Mouse (Mus musculus) frontal cortex, postnatal 14 days (tissue): ENCODE results near the gene Gm33543.

ENCODE experiments used
- DNase-seq, 2 experiments: peaks; one replicate each; pipeline ENCODE4 v3.0.0; 2022; ENCODE audit warnings: low spot score in 2 of 2

Gene Gm33543

DNA sequence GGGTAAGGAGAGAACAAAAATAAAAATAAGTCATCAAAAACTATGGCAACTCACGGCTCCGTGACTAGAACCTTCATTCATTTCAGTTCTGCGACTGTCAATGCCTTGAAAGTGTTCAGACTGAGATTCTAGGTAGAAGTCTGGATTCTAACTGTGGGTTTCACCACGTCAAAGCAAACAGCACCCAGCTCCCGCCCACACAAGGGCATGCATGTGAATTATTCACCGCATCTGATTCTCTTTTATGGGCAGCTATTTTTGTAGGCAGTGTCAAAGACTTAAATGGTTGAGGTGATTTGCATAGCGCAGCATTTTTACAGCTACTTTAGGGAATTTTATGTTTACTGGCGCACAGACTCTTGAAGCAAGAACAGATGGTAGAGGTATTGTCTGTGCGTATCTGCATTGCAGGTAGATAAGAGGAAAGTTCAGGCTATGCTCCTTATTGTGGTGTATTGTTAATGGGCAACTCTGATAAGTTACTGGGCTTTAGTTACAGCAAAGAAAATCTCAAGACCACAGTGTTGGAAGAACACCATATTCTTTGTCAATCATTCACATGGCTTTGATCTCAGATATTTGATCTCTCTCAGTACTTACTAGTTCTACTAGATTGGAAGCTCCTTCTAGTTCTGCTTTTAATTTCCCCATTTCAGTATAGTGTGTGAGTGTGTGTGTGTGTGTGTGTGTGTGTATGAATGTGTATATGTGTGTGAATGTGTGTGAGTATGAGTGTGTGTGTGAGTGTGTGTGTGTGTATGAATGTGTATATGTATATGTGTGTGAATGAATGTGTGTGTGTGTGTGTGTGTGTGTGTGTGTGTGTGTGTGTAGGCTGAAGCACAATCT, at the start of gene Gm33543:
Gene Gm33543, minus strand, starts transcription at position 142 of the 849 bp plus-strand sequence.
- no peak for DNase-seq

DNA sequence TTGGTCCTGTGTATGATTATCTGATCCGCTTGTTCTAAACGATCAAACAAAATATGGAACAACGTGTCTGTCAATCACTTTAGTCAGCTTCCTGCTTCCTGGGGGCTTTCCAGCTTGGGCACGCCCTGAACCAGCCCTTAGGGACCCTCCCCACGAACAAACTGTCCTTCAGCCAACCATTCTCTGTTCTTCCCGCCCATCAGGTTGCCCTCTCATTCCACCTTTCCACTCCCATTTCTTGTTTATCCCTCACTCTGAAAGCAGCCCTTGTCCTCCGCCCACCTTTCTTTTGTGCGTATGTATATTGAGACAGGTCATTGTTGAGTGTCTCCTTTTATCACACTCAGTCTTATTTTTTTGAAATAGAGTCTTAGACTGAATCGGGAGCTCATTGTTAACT, 49.4 kb upstream of the Gm33543 start:
- DNase-seq = no peak

GRCm38 (mm10) chr10:95891214-95891960, 48.7 kb upstream of the Gm33543 start:
- no peak for DNase-seq

DNA sequence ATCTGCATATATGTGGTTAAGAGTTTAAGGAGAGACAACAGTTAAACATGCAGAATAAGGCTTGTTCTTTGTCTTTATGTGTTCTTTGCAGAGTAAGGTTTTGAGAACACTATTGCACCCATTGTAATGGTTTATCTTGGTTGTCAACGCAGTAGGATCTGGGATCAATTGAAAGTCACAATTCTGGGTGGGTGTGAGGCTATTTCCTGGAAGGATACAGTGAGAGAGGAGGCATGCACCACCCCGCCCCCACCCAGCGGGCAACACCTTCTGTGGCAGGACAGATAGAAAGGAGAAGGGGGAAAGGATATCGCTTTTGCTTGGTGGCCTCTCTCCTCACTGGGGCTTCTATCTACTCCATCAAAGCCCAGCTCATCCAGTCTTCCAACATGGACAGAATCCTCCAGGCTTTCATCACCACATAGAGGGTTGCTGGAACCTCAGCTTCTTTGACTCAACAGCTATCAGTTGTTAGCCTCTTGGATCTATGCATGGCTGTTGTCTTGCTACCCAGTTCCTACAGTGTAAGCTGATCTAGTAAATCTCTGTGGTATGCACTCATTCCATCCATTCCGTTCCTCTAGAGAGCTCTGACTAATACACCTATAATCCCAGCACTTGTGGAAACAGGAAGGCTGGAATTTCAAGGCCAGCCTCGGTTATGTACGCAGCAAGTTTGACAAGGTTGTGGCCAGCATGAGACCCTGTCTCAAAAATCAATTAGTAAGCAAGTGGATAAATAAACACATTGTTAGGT, 41.2 kb upstream of the Gm33543 start:
- DNase-seq = no peak

DNA sequence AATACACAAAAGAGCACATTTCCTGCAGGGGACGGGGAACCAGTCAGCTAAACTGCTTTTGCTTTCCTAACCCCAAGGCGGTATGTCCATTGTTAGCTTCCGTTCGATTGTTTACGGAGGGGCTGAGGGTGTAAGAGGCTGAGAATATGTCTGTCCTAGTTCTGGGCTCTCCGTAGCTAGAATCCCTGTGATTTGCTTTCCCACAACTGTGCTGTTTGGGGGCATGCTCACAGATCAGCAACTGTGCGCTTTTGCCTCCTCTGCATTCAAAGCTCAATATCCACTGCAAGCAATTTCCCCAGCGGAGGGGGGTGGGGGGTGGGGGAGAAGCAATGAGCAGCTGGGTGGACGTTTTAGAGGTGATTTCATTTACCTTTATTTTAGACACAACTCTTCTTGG, 39.3 kb upstream of the Gm33543 start:
- DNase-seq = no peak

DNA sequence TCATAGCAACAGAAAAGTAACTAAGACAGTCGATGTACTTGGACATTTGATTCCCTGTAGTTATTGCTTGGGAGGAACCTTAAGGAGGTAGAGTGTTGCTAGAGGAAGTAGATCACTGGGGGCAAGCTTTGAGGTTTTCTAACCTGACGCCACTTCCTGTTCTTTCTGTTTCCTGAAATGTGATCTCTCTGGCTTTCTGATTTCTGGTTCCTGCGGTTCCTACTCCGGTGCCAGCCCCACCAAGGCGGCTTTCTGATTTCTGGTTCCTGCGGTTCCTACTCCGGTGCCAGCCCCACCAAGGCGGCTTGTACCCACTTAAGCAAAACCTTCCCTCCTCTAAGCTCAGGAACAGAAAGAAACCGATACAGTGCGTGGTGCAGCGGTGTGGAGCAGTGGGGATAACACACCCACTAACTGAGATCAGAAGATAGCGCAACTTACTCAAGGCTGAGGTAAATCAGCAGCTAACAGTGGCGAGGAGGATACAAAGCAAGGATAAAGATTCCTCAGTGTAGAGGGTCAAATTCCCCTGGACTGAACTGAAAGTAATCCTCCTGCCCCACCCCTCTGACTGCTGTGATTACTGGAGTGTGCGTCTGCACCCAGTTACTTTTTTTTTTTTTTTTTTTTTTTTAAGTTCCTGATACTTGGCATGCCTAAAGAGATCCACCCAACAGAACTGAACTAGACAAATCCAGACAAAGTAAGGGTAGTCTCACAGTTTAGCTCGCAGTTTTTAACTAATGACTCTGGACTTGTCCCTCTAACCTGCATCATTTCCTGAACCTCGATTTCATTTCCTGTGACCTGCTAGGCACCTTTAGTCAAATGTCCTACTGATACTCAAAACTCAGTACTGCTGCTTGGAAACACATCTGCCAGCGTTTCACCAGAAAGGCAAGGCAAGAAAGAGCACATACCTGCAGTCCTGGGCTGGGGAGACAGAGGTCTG, 37.5 kb upstream of the Gm33543 start:
- DNase-seq = no peak

DNA sequence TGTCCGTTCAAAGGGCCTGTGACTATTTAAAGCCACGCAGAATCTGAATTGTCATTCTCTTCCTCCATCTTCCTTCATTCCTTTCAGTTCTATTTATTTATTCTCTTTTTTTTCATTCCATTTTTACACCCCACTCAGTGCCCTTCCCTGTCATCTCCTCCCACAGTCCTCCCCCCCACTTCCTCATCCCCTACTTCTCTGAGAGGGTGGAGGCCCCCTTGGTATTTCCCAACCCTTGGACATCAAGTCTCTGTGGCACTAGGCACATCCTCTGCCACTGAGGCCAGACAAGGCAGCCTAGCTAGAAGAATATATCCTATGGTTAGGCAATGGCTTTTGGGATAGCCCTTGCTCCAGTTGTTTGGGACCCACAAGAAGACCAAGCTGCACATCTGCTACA, 28.1 kb upstream of the Gm33543 start:
- no peak for DNase-seq

- DNase-seq = no peak
These were observed 25.6 kb upstream of the Gm33543 start for GRCm38 (mm10) chr10:95868348-95868747.

DNA sequence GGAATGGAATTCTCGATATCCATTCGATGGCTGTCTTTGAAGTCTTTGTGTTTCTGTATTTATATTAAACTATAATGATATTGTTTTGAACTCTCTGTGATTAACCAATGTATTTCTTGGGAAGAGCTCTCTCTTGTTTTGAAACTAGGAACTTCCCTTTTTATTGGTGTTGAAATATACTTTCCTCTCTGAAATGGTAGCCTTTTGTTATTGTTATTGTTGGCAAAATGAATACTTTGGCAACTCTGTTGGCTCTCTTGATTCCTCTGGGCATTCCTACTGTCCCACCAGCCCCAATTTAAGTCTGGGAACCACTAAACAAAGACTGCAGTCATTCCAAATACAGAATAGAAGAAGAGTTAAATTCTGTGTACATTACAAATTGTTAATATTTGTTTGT, 24.9 kb upstream of the Gm33543 start:
- no peak for DNase-seq

DNA sequence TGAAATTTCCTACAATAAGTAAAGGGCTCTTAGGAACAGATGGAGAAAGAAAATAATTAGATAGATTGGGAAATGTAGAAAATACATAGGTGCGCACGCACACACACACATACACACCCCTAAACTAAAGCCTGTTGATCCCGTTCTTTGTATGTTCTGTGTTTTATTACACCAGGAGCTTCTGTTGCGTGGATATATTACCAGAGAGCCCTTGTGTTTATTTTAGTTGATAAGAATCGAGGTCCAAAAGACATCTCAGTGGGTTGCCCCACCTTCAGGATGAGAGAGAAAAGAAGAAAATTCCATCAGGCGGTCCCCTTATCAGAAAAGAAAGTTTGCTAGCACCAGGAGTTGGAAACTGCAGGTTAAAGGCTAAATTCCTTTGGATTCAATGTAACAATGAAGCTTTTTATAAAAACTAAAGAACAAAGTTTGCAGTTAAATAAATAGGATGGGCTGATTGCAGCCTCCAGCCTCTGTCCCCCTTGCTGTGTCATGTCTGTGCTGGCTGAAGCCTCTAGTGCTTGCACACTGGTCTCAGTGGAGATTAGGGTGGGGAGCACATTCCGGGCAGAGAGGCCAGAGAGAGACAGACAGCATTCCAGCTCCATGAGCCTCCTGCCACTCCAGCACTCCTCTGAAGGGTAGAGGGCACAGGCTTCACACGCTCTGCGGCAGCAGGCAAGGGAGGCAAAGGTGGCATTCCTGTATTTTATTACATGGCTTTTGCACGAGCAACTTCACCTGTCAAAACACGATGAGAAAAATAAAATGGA, 21.8 kb upstream of the Gm33543 start:
- DNase-seq = no peak

DNA sequence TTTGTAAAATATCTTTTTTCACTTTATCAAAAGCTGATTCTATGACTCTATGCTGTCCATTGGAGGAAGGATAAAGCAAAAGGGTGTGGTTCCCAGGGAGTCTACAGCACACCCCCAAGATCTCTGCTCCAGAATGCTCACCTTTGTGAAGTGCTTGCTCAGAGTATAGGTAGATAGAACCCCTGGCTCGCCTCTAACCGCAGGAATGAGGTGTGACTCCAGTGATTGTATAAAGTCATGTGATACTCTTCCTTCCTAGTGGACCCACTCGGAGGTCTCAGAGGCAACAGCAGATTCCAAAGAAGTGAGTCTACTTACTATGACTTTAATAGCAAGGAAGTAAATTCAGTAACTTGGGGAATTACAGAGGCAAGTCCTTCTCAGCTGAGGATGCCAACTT, 19.9 kb upstream of the Gm33543 start:
- DNase-seq = no peak

DNA sequence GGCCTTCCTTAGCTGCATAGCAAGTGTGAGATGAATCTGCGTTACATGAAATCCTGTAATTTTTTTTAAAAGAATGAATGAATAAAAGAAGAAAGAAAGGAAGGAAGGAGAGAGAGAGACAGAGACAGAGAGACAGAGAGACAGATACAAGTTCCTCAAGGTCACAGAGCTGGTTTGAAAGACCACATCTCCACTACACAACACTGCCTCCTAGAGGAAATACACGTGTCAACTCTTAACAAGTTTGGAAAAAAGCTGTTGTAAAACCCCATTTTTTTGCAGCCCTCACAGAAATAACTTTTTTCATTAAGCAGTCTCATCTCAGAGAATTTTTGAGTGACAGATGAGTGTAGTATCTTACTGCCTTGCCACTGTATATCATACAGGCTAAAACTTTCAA, 15.4 kb upstream of the Gm33543 start:
- no peak for DNase-seq

DNA sequence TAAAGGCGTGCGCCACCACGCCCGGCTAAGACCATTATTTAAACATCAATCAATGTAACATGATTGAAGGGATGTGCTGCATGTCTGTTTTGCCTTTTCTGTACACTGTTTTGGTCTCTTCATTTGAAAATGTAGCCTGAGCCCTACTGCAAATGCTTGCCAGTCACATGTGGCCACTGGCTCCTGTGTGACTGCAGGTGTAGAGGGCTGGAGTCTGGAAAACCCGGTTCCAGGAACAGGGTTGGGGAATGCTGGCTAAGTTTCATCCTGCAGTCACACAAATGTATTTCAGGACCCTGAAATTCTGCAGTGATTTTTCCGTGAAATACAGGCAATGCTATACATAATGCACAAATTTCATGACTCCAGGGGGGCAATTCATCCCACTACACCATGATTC, 12.7 kb upstream of the Gm33543 start:
- DNase-seq = no peak

GRCm38 (mm10) chr10:95850504-95850903, 7.8 kb upstream of the Gm33543 start:
- no peak for DNase-seq

DNA sequence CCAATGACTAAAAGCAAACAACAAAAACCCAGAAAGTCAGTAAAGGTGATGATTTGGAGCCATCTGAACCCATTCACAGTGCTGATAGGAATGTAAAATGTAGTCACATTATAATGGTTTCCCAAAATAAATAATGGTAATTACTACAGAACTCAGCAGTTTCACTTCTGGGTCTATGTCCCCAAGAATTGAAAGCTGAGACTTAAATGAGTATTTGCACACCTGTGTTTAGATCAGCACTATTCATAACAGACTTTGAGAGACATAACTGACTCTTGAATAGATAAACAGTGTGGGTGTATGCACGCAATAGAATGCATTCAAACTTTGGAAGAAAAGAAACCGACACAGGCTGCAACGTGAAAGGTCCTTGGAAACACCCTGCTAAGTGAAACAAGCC, 4.0 kb upstream of the Gm33543 start:
- DNase-seq = no peak

DNA sequence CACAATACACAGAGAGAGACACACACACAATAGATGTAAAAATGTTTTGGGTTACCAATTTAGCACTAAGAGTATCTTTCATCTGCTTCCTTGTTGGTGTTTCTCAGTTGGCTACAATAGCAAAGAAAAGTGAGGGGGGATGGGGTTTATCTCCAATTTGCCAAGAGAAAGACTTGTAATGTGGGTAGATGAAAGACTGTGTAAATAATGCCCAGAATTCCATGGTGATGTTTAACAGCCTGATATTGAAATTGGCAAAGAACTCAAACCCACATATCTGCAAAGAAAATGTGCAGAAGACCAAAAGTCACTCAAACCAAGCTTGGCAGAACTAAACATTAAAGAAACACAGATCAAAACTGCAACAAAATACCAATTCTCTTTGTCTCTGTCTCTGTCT, 3.6 kb upstream of the Gm33543 start:
- DNase-seq = no peak

DNA sequence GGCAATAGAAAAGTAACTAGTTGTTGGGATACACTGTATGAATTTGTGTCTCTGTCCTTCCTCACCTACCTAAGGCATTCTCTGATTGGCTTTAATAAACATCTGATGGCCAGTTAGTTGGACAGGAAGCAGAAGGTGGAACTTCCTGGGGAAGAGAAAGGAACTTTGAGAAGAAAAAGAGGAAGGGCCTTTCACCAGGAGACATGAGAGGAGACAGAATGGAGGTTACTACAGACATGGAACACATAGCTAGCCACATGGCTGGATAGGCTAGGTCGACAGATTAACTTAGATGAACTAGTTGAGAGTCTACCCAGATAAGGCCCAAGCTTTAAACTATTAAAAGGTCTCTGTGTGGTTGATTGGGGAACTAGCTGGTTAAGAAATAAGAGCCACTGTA, 1.1 kb upstream of the Gm33543 start:
- no peak for DNase-seq

DNA sequence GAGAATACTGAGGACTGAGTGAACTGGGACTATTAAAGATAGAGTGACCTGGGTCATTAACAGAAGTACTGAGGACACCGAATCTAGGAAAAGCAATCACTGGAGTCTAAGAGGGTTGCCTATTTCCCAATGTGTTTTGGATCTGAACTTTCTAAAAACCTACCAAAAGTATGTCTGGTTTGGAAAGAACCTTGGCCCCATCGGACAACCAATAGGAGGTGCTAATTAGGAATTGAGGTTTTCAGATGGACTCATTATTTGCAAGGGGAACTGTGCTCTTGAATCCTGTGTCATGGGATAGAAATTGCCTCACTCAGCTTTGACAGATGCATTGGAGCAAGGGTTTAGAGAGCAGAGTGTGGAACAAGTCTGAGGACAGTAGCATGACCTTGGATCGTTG, 1.5 kb downstream of the Gm33543 start:
- no peak for DNase-seq

- DNase-seq = no peak
These were observed 2.9 kb downstream of the Gm33543 start for GRCm38 (mm10) chr10:95839803-95840202.

GRCm38 (mm10) chr10:95839036-95839435, 3.7 kb downstream of the Gm33543 start:
- DNase-seq = no peak
